ENCODE assay signal across 8 mouse cellular contexts in genomic region chr14:31216846-31217245, GRCm38 (mm10). TPM values are rescaled to one million over a fixed set of nuclear protein-coding genes. Genes with fewer than 3 reads are reported as not detected.
DNase-seq lines count a peak whose midpoint lies in the region; ATAC-seq and TF ChIP-seq lines count a peak whose summit lies in the region.

Gene Nisch, minus strand, starts transcription at chr14:31216946.

- no peak within 1 kb of the TSS for H3K4me3 ChIP-seq in bone marrow, adult 2 months (replicated peaks; ENCODE audit: control insufficient read depth, low read depth, low read length)
- no peak within 1 kb of the TSS for H3K4me3 ChIP-seq in midbrain, embryonic 12.5 days

- no peak for DNase-seq in layer of hippocampus, adult 18-20 months (ENCODE audit: low spot score in 2 of 2)
- DNase-seq in layer of hippocampus, adult 11-12 months (ENCODE audit: low spot score): no peak
- no peak for DNase-seq in gastrocnemius, postnatal 4 days (ENCODE audit: low spot score in 2 of 2)
- no peak for DNase-seq in large intestine, adult 2 months (ENCODE audit: low read depth, low spot score)
- no peak for DNase-seq in right cerebral cortex, adult 2 months (ENCODE audit: low spot score in 2 of 2)
- no peak for DNase-seq in cerebellum, adult 18-20 months

- H3K27ac ChIP-seq in bone marrow, adult 2 months (ENCODE audit: control insufficient read depth, insufficient read depth, low read depth, low read length, poor library complexity): no peak within 1 kb of the TSS
- peak within 1 kb of the TSS; percentile 49; the same call in 1 of the 2 replicates for H3K27ac ChIP-seq in midbrain, embryonic 12.5 days (replicated peaks)

- WGBS in bone marrow, adult 2 months: 83% methylated on average over 2 of the region's 2 CpGs
- 80% methylated on average over 2 of the region's 2 CpGs for WGBS in large intestine, adult 2 months
- WGBS in midbrain, embryonic 12.5 days: 56% methylated on average over 2 of the region's 2 CpGs

- H3K4me2 ChIP-seq in midbrain, embryonic 12.5 days (replicated peaks): 0 out of 2 replicates have a peak within 1 kb of the TSS, but pooled peaks have one; percentile 7

- H3K27me3 ChIP-seq in midbrain, embryonic 12.5 days: peaks cover 6% of the 10 kb centered on the region; the same call in 1 of the 2 replicates

- no peak for TF ChIP-seq POLR2A in bone marrow, adult 2 months (IDR thresholded peaks at IDR 0.05; ENCODE audit: borderline replicate concordance, control insufficient read depth, low read depth, low read length)

- TF ChIP-seq CTCF in bone marrow, adult 2 months (IDR thresholded peaks at IDR 0.05; ENCODE audit: control insufficient read depth, insufficient read depth, low read length): no peak

- no peak within 1 kb of the TSS for H3K9ac ChIP-seq in midbrain, embryonic 12.5 days (replicated peaks)

- H3K4me1 ChIP-seq in bone marrow, adult 2 months (ENCODE audit: control insufficient read depth, insufficient read depth, low read length): no peaks in the 10 kb centered on the region; the same call in 1 of the 2 replicates
- H3K4me1 ChIP-seq in midbrain, embryonic 12.5 days: peaks cover 11% of the 10 kb centered on the region

- ATAC-seq in midbrain, embryonic 12.5 days (ENCODE audit: low FRiP score, low read depth): no peak

- H3K36me3 ChIP-seq in midbrain, embryonic 12.5 days: no peaks in the 10 kb centered on the region

- H3K9me3 ChIP-seq in midbrain, embryonic 12.5 days: no peaks in the 10 kb centered on the region

RNA-seq across cellular contexts. Expression of gene Nisch, which starts in this region (rescaled TPM):
- total RNA-seq in layer of hippocampus, adult 18-20 months (2021): 100 to 1,000 TPM; 434 to 437 TPM
- 102 and 233 TPM in 2 replicates for polyA plus RNA-seq in bone marrow, adult 2 months (2011; ENCODE audit: insufficient read depth, insufficient read length, low replicate concordance, missing spikeins)
- total RNA-seq in gastrocnemius, postnatal 4 days (2021): 100 to 1,000 TPM; 258 to 277 TPM
- polyA plus RNA-seq in large intestine, adult 2 months (2012; rRNA removed): 119 and 164 TPM in 2 replicates
- polyA plus RNA-seq in midbrain, embryonic 12.5 days (2016; fragmentation: Nextera tagmentation; extraction: Ambion mirVana): 463 and 480 TPM in 2 replicates
